Mouse (Mus musculus) fibroblast of lung, adult 2 months (primary cell): ENCODE data around the gene Rhou.

Experiments
- DNase-seq: peaks from one replicate; pipeline ENCODE4 v3.0.0-alpha.2; 2011; ENCODE audit warnings: low read depth

Rhou gene

GRCm38 (mm10) chr8:123697329-123697728, 43.6 kb downstream of the Rhou start:
- no peak for DNase-seq

DNA sequence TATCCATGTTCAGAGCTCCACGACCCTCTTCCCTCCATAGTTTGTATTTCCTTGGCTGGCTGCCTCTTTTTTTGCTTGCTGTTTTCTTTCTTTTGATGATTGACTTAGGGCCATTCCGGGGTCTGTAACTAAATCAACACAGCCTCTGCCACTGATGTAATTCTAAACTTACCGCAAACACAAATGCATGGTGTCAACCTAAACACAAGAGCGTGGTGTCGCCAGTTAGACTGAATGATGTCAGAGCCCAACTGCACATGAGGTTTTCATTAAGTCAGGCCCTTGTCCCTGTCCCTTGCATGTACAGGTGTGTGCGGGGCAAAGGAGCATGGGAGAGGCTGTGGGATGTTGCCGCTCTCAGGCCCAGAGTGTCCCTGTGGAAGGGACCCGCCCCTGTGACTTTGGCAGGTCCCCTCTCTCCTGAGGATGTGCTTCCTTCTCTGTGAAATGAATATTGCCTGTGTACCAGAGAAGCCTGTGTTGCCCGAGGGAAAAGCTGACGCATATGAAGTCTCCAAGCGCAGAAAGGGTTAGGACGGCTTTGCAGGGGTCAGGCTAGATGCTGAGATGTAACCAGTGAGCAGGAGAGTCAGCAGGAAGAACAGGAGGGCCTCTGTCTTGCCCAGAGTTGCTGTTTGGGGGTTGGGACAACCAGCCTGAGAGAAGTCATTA, 46.8 kb downstream of the Rhou start:
- no peak for DNase-seq

DNA sequence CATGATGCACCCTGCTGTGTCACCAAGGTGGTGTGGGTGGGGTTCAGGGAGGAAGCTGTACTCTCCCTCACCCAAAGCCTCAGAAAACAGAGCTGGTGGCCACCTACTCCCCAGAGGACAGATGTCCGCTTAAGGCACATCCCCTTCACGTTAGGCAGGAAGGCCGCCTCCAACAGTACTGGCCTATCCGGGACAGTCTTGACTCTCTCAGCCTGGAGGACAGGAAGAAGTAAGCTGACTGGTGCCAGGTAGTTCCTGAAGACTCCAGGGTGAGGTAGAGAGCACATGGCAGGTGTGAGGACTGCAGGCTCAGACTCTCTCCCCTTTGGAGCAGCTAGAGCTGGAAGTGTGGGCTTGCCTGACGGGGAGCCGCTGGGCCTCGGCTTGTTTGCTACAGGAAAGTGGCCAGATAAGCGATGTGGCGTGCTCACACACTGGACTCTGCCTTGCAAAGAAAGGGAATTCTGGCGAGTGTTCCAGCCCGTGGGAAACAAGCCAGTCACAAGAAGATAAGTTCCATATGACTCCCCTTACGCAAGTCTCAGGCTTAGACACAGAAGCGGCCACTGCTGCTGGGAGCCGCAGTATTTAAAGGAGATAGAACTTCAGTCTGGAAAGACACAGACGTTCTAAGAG, 48.3 kb downstream of the Rhou start:
- peak; percentile 72 for DNase-seq

DNA sequence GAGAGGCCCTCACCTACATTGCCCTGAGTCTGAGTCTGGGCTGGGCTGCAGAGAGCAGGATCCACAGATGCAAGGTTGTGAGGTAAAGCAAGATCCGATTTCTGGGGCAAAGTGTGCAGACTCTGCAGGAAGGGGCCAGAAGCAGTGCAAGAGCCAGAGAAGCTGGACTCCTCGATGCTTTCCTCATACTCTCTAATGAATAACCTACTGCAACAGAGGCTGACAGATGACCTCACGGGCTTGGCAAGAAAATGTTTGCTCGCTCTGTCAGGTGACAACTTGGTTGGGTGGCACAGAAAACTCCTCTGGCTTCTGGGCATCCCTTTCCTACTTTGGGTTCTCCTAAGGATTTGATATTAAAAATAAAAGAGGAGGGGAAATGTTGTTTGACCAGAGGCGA, 51.6 kb downstream of the Rhou start:
- DNase-seq = no peak

GRCm38 (mm10) chr8:123707137-123707536, 53.4 kb downstream of the Rhou start:
- DNase-seq = no peak

GRCm38 (mm10) chr8:123708729-123709128, 55.0 kb downstream of the Rhou start:
- DNase-seq = no peak

GRCm38 (mm10) chr8:123710335-123710734, 56.6 kb downstream of the Rhou start:
- no peak for DNase-seq
